8 mouse cellular contexts compared by ENCODE assay signal in the genomic region with DNA sequence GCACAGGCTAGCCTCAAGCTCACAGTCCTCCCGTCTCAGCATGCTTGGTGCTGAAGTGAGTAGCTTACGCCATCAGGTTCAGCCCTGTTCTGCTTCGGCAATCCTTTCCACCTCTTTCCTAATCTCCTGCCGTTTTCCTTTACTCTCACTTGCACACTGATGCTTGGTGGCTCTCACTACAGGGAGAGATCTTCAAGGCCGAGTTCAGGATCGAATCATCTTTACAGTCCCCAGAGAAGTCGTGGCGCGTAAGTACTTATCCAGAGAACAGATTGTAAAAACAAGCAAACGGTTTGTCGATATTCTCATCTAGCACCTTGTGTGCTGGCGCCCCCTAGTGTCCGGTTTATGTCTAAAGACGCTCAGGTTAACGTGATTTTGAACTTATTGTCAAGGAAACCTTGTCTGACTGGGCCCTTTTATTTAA. TPM values are rescaled to one million over a fixed set of nuclear protein-coding genes. Genes with fewer than 3 reads are reported as not detected.
A peak's percentile ranks its signal among the peaks of the same experiment; 100 is the strongest.
DNase-seq lines count a peak whose midpoint lies in the region; ATAC-seq and TF ChIP-seq lines count a peak whose summit lies in the region.

No protein-coding gene starts in this region.

- H3K27me3 ChIP-seq in cerebellum, adult 2 months (ENCODE audit: control insufficient read depth, insufficient read depth, low read length): no peaks in the 10 kb centered on the region
- no peaks in the 10 kb centered on the region for H3K27me3 ChIP-seq in lung, embryonic 14.5 days (ENCODE audit: insufficient read depth, low read length)

- TF ChIP-seq CTCF in cerebellum, adult 2 months (IDR thresholded peaks at IDR 0.05; ENCODE audit: borderline replicate concordance, insufficient read depth, low read depth, low read length): peak; percentile 73; the same call in 1 of the 2 replicates
- TF ChIP-seq CTCF in lung, embryonic 14.5 days (IDR thresholded peaks at IDR 0.05; ENCODE audit: low read depth): peak; percentile 91
- peak; percentile 26; the same call in 1 of the 2 replicates for TF ChIP-seq CTCF in olfactory bulb, adult 2 months (IDR thresholded peaks at IDR 0.05; ENCODE audit: insufficient read depth, low read depth, low read length)

- H3K27ac ChIP-seq in cerebellum, adult 2 months (ENCODE audit: insufficient read depth, low read length): no peak overlapping the region
- H3K27ac ChIP-seq in lung, embryonic 14.5 days (ENCODE audit: low read depth): no peak overlapping the region
- no peak overlapping the region for H3K27ac ChIP-seq in olfactory bulb, adult 2 months (ENCODE audit: insufficient read depth, low read depth, low read length)

- no peaks in the 10 kb centered on the region for H3K4me1 ChIP-seq in cerebellum, adult 2 months (ENCODE audit: control insufficient read depth, insufficient read depth, low read length)
- H3K4me1 ChIP-seq in lung, embryonic 14.5 days (ENCODE audit: insufficient read depth): no peaks in the 10 kb centered on the region
- H3K4me1 ChIP-seq in olfactory bulb, adult 2 months (ENCODE audit: control insufficient read depth, insufficient read depth, low read length): no peaks in the 10 kb centered on the region

- H3K4me3 ChIP-seq in cerebellum, adult 2 months (replicated peaks; ENCODE audit: insufficient read depth, low read depth, low read length): peak overlapping the region; percentile 89
- peak overlapping the region; percentile 35 for H3K4me3 ChIP-seq in lung, embryonic 14.5 days (ENCODE audit: low read depth, low read length)
- H3K4me3 ChIP-seq in olfactory bulb, adult 2 months (ENCODE audit: insufficient read depth, low read depth, low read length): peak overlapping the region; percentile 49

- peak; percentile 17; the same call in 1 of the 2 replicates for TF ChIP-seq POLR2A in cerebellum, adult 2 months (IDR thresholded peaks at IDR 0.05; ENCODE audit: borderline replicate concordance, insufficient read depth, low read length)
- TF ChIP-seq POLR2A in olfactory bulb, adult 2 months (IDR thresholded peaks at IDR 0.05; ENCODE audit: insufficient read depth, low read depth, low read length): no peak

- peak overlapping the region; percentile 39; the same call in 1 of the 2 replicates for H3K9ac ChIP-seq in lung, embryonic 14.5 days

- H3K4me2 ChIP-seq in lung, embryonic 14.5 days: peak overlapping the region; percentile 73

- no peaks in the 10 kb centered on the region for H3K9me3 ChIP-seq in lung, embryonic 14.5 days (ENCODE audit: low read depth, low read length)

- no peaks in the 10 kb centered on the region for H3K36me3 ChIP-seq in lung, embryonic 14.5 days (ENCODE audit: insufficient read depth)

- WGBS in cerebellum, adult 2 months: under 1% methylated on average over 15 of the region's 15 CpGs
- WGBS in lung, embryonic 14.5 days: 2% methylated on average over 15 of the region's 15 CpGs
- 2% methylated on average over 15 of the region's 15 CpGs for WGBS in olfactory bulb, adult 2 months

- DNase-seq in MN1 (ENCODE audit: low spot score): peak; percentile 70
- DNase-seq in cerebellum, adult 2 months: peak; percentile 82 to 88
- DNase-seq in layer of hippocampus, adult 8-10 months (ENCODE audit: low spot score in 2 of 2): peak; percentile 72 to 91
- peak; percentile 97 for DNase-seq in lung, embryonic 14.5 days
- DNase-seq in thymus, adult 18-20 months: peak; percentile 59 to 66

- ATAC-seq in frontal cortex, adult (ENCODE audit: low TSS enrichment): peak; percentile 95
- ATAC-seq in hematopoietic stem cell, adult 5-6 weeks (replicated peaks in 1 of 2; ENCODE audit: insufficient read depth in 1 of 2, low FRiP score in 2 of 2, low TSS enrichment in 1 of 2, low read depth in 1 of 2, poor library complexity in 2 of 2, severe bottlenecking in 2 of 2): peak; percentile 78 to 80
- ATAC-seq in lung, embryonic 14.5 days (ENCODE audit: insufficient read depth): peak; percentile 65

RNA-seq across cellular contexts. Expression of gene Sult6b2, which starts 10.2 kb away (rescaled TPM):
- polyA plus RNA-seq in cerebellum, adult 2 months (2012; rRNA removed): 0.38 and 0.44 TPM in 2 replicates
- total RNA-seq in hematopoietic stem cell, adult 5-6 weeks (2017): not detected in 2 replicates
- total RNA-seq in layer of hippocampus, adult 8-10 months (2022): under 1 TPM in 1 of 4 experiments, not detected in 3; 0.25 TPM
- polyA plus RNA-seq in lung, embryonic 14.5 days (2014; fragmentation: Nextera tagmentation; extraction: Ambion mirVana): not detected in 2 replicates
- polyA plus RNA-seq in olfactory bulb, adult 2 months (2012; ENCODE audit: insufficient read depth, insufficient read length, low replicate concordance, missing spikeins): not detected in 2 replicates

RNA-seq across cellular contexts. Expression of gene Cmas, which starts 58.0 kb away (rescaled TPM):
- 84.3 and 90.4 TPM in 2 replicates for polyA plus RNA-seq in cerebellum, adult 2 months (2012; rRNA removed)
- total RNA-seq in hematopoietic stem cell, adult 5-6 weeks (2017): 78.5 and 109 TPM in 2 replicates
- 100 to 1,000 TPM in 2 of 4 experiments, 10 to 100 TPM in 2; 97.9 to 106 (median 101) TPM for total RNA-seq in layer of hippocampus, adult 8-10 months (2022)
- 71.1 and 71.8 TPM in 2 replicates for polyA plus RNA-seq in lung, embryonic 14.5 days (2014; fragmentation: Nextera tagmentation; extraction: Ambion mirVana)
- not detected in 2 replicates for polyA plus RNA-seq in olfactory bulb, adult 2 months (2012; ENCODE audit: insufficient read depth, insufficient read length, low replicate concordance, missing spikeins)

Comparison
In these comparisons a context has a peak if more than half of its experiments do, and no peak if none do; other contexts are left out.
1. H3K4me3 ChIP-seq: peak in every context shown above with its lines; median percentile 89 in cerebellum, adult 2 months; 49 in olfactory bulb, adult 2 months; 35 in lung, embryonic 14.5 days.
2. CTCF ChIP-seq: peak in every context shown above with its lines; median percentile 91 in lung, embryonic 14.5 days; 73 in cerebellum, adult 2 months; 26 in olfactory bulb, adult 2 months.